Mouse (Mus musculus): Measurements from ENCODE around the gene Pde11a. TPM values are rescaled to one million over a fixed set of nuclear protein-coding genes. Genes with fewer than 3 reads are reported as not detected.
A peak's percentile ranks its signal among the peaks of the same experiment; 100 is the strongest.

The Pde11a gene
- polyA plus RNA-seq, 1 experiment from 2014 or later, result 0.12 TPM

GRCm38 (mm10) chr2:76101889-76102602 lies 236.5 kb downstream of the Pde11a start:
- no peak overlapping the region for H3K4me2 ChIP-seq (replicated peaks; ENCODE audit: low read depth, low read length)
- no peak overlapping the region for H3K9ac ChIP-seq (replicated peaks; ENCODE audit: low read depth, low read length)
- no peak for ATAC-seq (ENCODE audit: insufficient number of reproducible peaks, insufficient read depth, low FRiP score, low read depth)
- WGBS, result 36% methylated on average over 14 of the region's 14 CpGs
- no peaks in the 10 kb centered on the region for H3K36me3 ChIP-seq (ENCODE audit: control insufficient read depth, insufficient read depth, low read length)
- H3K4me3 ChIP-seq (ENCODE audit: low read depth, low read length), result no peak overlapping the region
- no peaks in the 10 kb centered on the region for H3K27me3 ChIP-seq (ENCODE audit: control insufficient read depth, insufficient read depth, low read length)
- H3K9me3 ChIP-seq (ENCODE audit: control insufficient read depth, low read depth, low read length), result no peaks in the 10 kb centered on the region
- peaks cover 33% of the 10 kb centered on the region; the same call in 1 of the 2 replicates for H3K4me1 ChIP-seq (ENCODE audit: control insufficient read depth, insufficient read depth, low read length)
- H3K27ac ChIP-seq (ENCODE audit: low read length), result no peak overlapping the region

GRCm38 (mm10) chr2:76100597-76100996 lies 238.0 kb downstream of the Pde11a start:
- Histone ChIP-seq H3K27ac (ENCODE audit: low read length) (peak overlapping the region; percentile 55; the same call in 1 of the 2 replicates), H3K9ac (replicated peaks; ENCODE audit: low read depth, low read length) (no peak overlapping the region), H3K36me3 (ENCODE audit: control insufficient read depth, insufficient read depth, low read length) (no peaks in the 10 kb centered on the region), H3K4me1 (ENCODE audit: control insufficient read depth, insufficient read depth, low read length) (peaks cover 33% of the 10 kb centered on the region; the same call in 1 of the 2 replicates), H3K9me3 (ENCODE audit: control insufficient read depth, low read depth, low read length) (no peaks in the 10 kb centered on the region), H3K4me2 (replicated peaks; ENCODE audit: low read depth, low read length) (no peak overlapping the region), H3K4me3 (ENCODE audit: low read depth, low read length) (no peak overlapping the region), H3K27me3 (ENCODE audit: control insufficient read depth, insufficient read depth, low read length) (no peaks in the 10 kb centered on the region)
- no peak for ATAC-seq (ENCODE audit: insufficient number of reproducible peaks, insufficient read depth, low FRiP score, low read depth)
- WGBS, result 69% methylated on average over 9 of the region's 9 CpGs

- 37% methylated on average over 9 of the region's 9 CpGs for WGBS
- H3K4me1 ChIP-seq (ENCODE audit: control insufficient read depth, insufficient read depth, low read length), result peaks cover 33% of the 10 kb centered on the region; the same call in 1 of the 2 replicates
Observed at GRCm38 (mm10) chr2:76099726-76100347, 238.7 kb downstream of the Pde11a start.

GRCm38 (mm10) chr2:76098381-76098780 lies 240.2 kb downstream of the Pde11a start:
- WGBS, result 11% methylated on average over 8 of the region's 8 CpGs
- Histone ChIP-seq H3K36me3 (ENCODE audit: control insufficient read depth, insufficient read depth, low read length) (no peaks in the 10 kb centered on the region), H3K4me2 (replicated peaks; ENCODE audit: low read depth, low read length) (no peak overlapping the region), H3K4me1 (ENCODE audit: control insufficient read depth, insufficient read depth, low read length) (peaks cover 33% of the 10 kb centered on the region; the same call in 1 of the 2 replicates), H3K27ac (ENCODE audit: low read length) (peak overlapping the region; percentile 59; the same call in 1 of the 2 replicates), H3K27me3 (ENCODE audit: control insufficient read depth, insufficient read depth, low read length) (no peaks in the 10 kb centered on the region), H3K4me3 (ENCODE audit: low read depth, low read length) (no peak overlapping the region), H3K9me3 (ENCODE audit: control insufficient read depth, low read depth, low read length) (no peaks in the 10 kb centered on the region), H3K9ac (replicated peaks; ENCODE audit: low read depth, low read length) (no peak overlapping the region)
- no peak for ATAC-seq (ENCODE audit: insufficient number of reproducible peaks, insufficient read depth, low FRiP score, low read depth)

More at GRCm38 (mm10) chr2:76099726-76100347, 238.7 kb downstream of the Pde11a start:
- Histone ChIP-seq H3K4me2 (replicated peaks; ENCODE audit: low read depth, low read length) (no peak overlapping the region), H3K27ac (ENCODE audit: low read length) (peak overlapping the region; percentile 59; the same call in 1 of the 2 replicates), H3K4me3 (ENCODE audit: low read depth, low read length) (no peak overlapping the region), H3K27me3 (ENCODE audit: control insufficient read depth, insufficient read depth, low read length) (no peaks in the 10 kb centered on the region), H3K36me3 (ENCODE audit: control insufficient read depth, insufficient read depth, low read length) (no peaks in the 10 kb centered on the region), H3K9me3 (ENCODE audit: control insufficient read depth, low read depth, low read length) (no peaks in the 10 kb centered on the region), H3K9ac (replicated peaks; ENCODE audit: low read depth, low read length) (no peak overlapping the region)
- peak; percentile 74; the same call in 1 of the 2 replicates for ATAC-seq (ENCODE audit: insufficient number of reproducible peaks, insufficient read depth, low FRiP score, low read depth)

- Histone ChIP-seq H3K9me3 (ENCODE audit: control insufficient read depth, low read depth, low read length) (no peaks in the 10 kb centered on the region), H3K27ac (ENCODE audit: low read length) (no peak overlapping the region), H3K4me1 (ENCODE audit: control insufficient read depth, insufficient read depth, low read length) (peaks cover 33% of the 10 kb centered on the region; the same call in 1 of the 2 replicates), H3K4me3 (ENCODE audit: low read depth, low read length) (no peak overlapping the region), H3K4me2 (replicated peaks; ENCODE audit: low read depth, low read length) (0 out of 2 replicates have a peak overlapping the region, but pooled peaks have one; percentile 13), H3K27me3 (ENCODE audit: control insufficient read depth, insufficient read depth, low read length) (no peaks in the 10 kb centered on the region), H3K9ac (replicated peaks; ENCODE audit: low read depth, low read length) (no peak overlapping the region), H3K36me3 (ENCODE audit: control insufficient read depth, insufficient read depth, low read length) (no peaks in the 10 kb centered on the region)
- ATAC-seq (ENCODE audit: insufficient number of reproducible peaks, insufficient read depth, low FRiP score, low read depth), result 0 out of 2 replicates have a peak, but pooled peaks have one; percentile 9
- WGBS, result 18% methylated on average over 7 of the region's 7 CpGs
Observed at GRCm38 (mm10) chr2:76097847-76098246, 240.7 kb downstream of the Pde11a start.

- H3K4me2 ChIP-seq (replicated peaks; ENCODE audit: low read depth, low read length), result 0 out of 2 replicates have a peak overlapping the region, but pooled peaks have one; percentile 13
- ATAC-seq (ENCODE audit: insufficient number of reproducible peaks, insufficient read depth, low FRiP score, low read depth), result no peak
Observed at GRCm38 (mm10) chr2:76097284-76097683, 241.3 kb downstream of the Pde11a start.

GRCm38 (mm10) chr2:76095861-76096260 lies 242.7 kb downstream of the Pde11a start:
- H3K27ac ChIP-seq (ENCODE audit: low read length), result no peak overlapping the region
- 97% methylated on average over 5 of the region's 5 CpGs for WGBS
- no peak for ATAC-seq (ENCODE audit: insufficient number of reproducible peaks, insufficient read depth, low FRiP score, low read depth)
- H3K36me3 ChIP-seq (ENCODE audit: control insufficient read depth, insufficient read depth, low read length), result no peaks in the 10 kb centered on the region
- H3K9me3 ChIP-seq (ENCODE audit: control insufficient read depth, low read depth, low read length), result no peaks in the 10 kb centered on the region
- H3K4me1 ChIP-seq (ENCODE audit: control insufficient read depth, insufficient read depth, low read length), result peaks cover 28% of the 10 kb centered on the region; the same call in 1 of the 2 replicates
- H3K9ac ChIP-seq (replicated peaks; ENCODE audit: low read depth, low read length), result no peak overlapping the region
- H3K4me2 ChIP-seq (replicated peaks; ENCODE audit: low read depth, low read length), result no peak overlapping the region
- H3K4me3 ChIP-seq (ENCODE audit: low read depth, low read length), result no peak overlapping the region
- H3K27me3 ChIP-seq (ENCODE audit: control insufficient read depth, insufficient read depth, low read length), result no peaks in the 10 kb centered on the region

More at GRCm38 (mm10) chr2:76097284-76097683, 241.3 kb downstream of the Pde11a start:
- Histone ChIP-seq H3K36me3 (ENCODE audit: control insufficient read depth, insufficient read depth, low read length) (no peaks in the 10 kb centered on the region), H3K27ac (ENCODE audit: low read length) (no peak overlapping the region), H3K4me1 (ENCODE audit: control insufficient read depth, insufficient read depth, low read length) (peaks cover 33% of the 10 kb centered on the region; the same call in 1 of the 2 replicates), H3K27me3 (ENCODE audit: control insufficient read depth, insufficient read depth, low read length) (no peaks in the 10 kb centered on the region), H3K9ac (replicated peaks; ENCODE audit: low read depth, low read length) (no peak overlapping the region), H3K9me3 (ENCODE audit: control insufficient read depth, low read depth, low read length) (no peaks in the 10 kb centered on the region), H3K4me3 (ENCODE audit: low read depth, low read length) (no peak overlapping the region)
- WGBS, result 60% methylated on average over 8 of the region's 8 CpGs

GRCm38 (mm10) chr2:76090506-76090905 lies 248.1 kb downstream of the Pde11a start:
- 0 out of 2 replicates have a peak, but pooled peaks have one; percentile 42 for ATAC-seq (ENCODE audit: insufficient number of reproducible peaks, insufficient read depth, low FRiP score, low read depth)
- Histone ChIP-seq H3K9me3 (ENCODE audit: control insufficient read depth, low read depth, low read length) (no peaks in the 10 kb centered on the region), H3K27ac (ENCODE audit: low read length) (no peak overlapping the region; the same call in 1 of the 2 replicates)

More at GRCm38 (mm10) chr2:76090506-76090905, 248.1 kb downstream of the Pde11a start:
- Histone ChIP-seq H3K4me3 (ENCODE audit: low read depth, low read length) (no peak overlapping the region), H3K9ac (replicated peaks; ENCODE audit: low read depth, low read length) (no peak overlapping the region), H3K4me1 (ENCODE audit: control insufficient read depth, insufficient read depth, low read length) (peaks cover 9% of the 10 kb centered on the region), H3K4me2 (replicated peaks; ENCODE audit: low read depth, low read length) (no peak overlapping the region), H3K27me3 (ENCODE audit: control insufficient read depth, insufficient read depth, low read length) (no peaks in the 10 kb centered on the region), H3K36me3 (ENCODE audit: control insufficient read depth, insufficient read depth, low read length) (no peaks in the 10 kb centered on the region)

Measured in stomach, embryonic 14.5 days (tissue).